Mouse (Mus musculus) urinary bladder, postnatal 0 days (tissue): Measurements from ENCODE around the gene Dpm1. TPM values are rescaled to one million over a fixed set of nuclear protein-coding genes. Genes with fewer than 3 reads are reported as not detected.

Experiments used
- microRNA-seq: library from miRNA; unstranded; fragments of <30 nt; microRNA quantifications from one replicate; pipeline ENCODE4, GENCODE M21; 2016
- polyA plus RNA-seq: library from polyadenylated mRNA; unstranded; fragments of >200 nt; fragmentation: Nextera tagmentation; extraction: Ambion mirVana; gene quantifications from 2 replicates; pipeline ENCODE4 v1.2.1, GENCODE M21; 2015

Gene Dpm1
- 110 and 129 TPM in 2 replicates for polyA plus RNA-seq

GRCm38 (mm10) chr2:168230026-168230728 is at the start of gene Dpm1, which contains the start of the genes Gm20716 and Mocs3:
TSS of gene Dpm1 (minus strand) at chr2:168230591.
TSS of gene Gm20716 (minus strand) at chr2:168230364.
TSS of gene Mocs3 (plus strand) at chr2:168230622.

GRCm38 (mm10) chr2:168206725-168207644 is 23.4 kb downstream of the Dpm1 start, which contains the start of gene Adnp:
TSS of gene Adnp (minus strand) at chr2:168207112.

Small RNA genes lying within 50 kb of the gene (microRNA-seq; reads per million reads assigned to microRNA genes)
- gene Gm24561 = not detected

Other genes with a start within 250 kb of the Dpm1 start
- gene Ripor3, start 220.0 kb downstream of the Dpm1 start, polyA plus RNA-seq = 3.2 and 3.5 TPM in 2 replicates
- 8.6 and 9.8 TPM in 2 replicates for gene Pard6b, start 149.6 kb downstream of the Dpm1 start, polyA plus RNA-seq
- 3.1 and 3.7 TPM in 2 replicates for gene Adnp, start 23.5 kb downstream of the Dpm1 start, polyA plus RNA-seq
- 8.2 and 8.3 TPM in 2 replicates for gene Gm20716, start 227 bp downstream of the Dpm1 start, polyA plus RNA-seq
- 5.3 and 5.7 TPM in 2 replicates for gene Mocs3, start within 50 bp of the Dpm1 start, polyA plus RNA-seq
- 14.3 and 21.7 TPM in 2 replicates for gene Kcng1, start 51.1 kb upstream of the Dpm1 start, polyA plus RNA-seq